Mouse (Mus musculus) heart, adult 18-20 months (tissue): ENCODE results near the gene Ttll8. TPM values are rescaled to one million over a fixed set of nuclear protein-coding genes. Genes with fewer than 3 reads are reported as not detected.
A peak's percentile ranks its signal among the peaks of the same experiment; 100 is the strongest.

Experiments
- DNase-seq, 2 experiments: peaks; one replicate each; pipeline ENCODE4 v3.0.0; 2021 to 2022; ENCODE audit warnings: mixed read lengths in 1 of 2
- total RNA-seq, 2 experiments: library from RNA; stranded (reverse); gene quantifications; 2 replicates each; pipeline ENCODE4 v1.2.3; 2021

Ttll8 gene
- total RNA-seq, 2 experiments from 2014 or later: not detected

DNA sequence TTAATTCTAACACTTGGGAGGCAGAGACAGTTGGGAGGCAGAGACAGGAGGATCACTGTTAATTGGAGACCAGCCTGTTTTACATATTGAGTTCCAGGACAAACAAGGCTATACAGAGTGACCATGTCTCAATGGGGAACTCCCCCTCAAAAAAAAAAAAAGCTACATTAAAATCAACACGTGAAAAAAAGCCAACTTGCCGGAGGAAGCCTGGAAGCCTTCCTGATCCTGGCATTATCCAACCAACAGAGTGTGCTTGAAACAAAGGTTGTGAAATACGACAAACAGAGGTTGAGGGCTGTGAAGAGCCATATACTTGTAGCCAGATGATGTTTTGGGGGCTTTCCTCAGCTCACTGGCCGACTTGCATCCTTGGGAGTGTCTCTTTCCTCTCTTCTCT is 71.4 kb downstream of the Ttll8 start:
- DNase-seq: no peak

GRCm38 (mm10) chr15:88881253-88882044 is 72.8 kb downstream of the Ttll8 start:
- no peak for DNase-seq

DNA sequence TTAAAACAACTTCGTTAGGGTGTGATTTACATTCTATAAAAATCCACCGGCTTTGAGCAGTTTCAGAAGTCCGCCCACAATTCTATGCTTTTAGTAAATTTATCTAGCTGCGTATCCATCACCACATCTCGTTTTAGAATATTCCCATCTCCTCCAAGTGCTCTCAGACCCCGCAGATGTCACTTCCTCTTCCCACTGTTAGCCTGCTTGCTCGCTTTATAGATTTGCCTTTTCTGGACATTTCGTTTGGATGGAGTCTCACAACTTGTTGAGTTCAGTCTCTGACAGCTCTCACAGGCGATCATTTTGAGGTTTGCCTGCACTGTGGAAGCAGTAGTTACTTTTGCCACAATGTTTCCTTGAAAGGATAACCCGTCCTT is 77.2 kb downstream of the Ttll8 start:
- DNase-seq: no peak

GRCm38 (mm10) chr15:88876155-88877020 is 77.8 kb downstream of the Ttll8 start:
- DNase-seq: peak; percentile 84 to 94

GRCm38 (mm10) chr15:88875625-88876081 is 78.6 kb downstream of the Ttll8 start:
- DNase-seq: peak; percentile 81 to 91

- DNase-seq: no peak
Measured at GRCm38 (mm10) chr15:88874477-88874876, 79.7 kb downstream of the Ttll8 start.

GRCm38 (mm10) chr15:88874061-88874460 is 80.2 kb downstream of the Ttll8 start:
- no peak for DNase-seq

GRCm38 (mm10) chr15:88870418-88871185 is 83.6 kb downstream of the Ttll8 start:
- DNase-seq: no peak

DNA sequence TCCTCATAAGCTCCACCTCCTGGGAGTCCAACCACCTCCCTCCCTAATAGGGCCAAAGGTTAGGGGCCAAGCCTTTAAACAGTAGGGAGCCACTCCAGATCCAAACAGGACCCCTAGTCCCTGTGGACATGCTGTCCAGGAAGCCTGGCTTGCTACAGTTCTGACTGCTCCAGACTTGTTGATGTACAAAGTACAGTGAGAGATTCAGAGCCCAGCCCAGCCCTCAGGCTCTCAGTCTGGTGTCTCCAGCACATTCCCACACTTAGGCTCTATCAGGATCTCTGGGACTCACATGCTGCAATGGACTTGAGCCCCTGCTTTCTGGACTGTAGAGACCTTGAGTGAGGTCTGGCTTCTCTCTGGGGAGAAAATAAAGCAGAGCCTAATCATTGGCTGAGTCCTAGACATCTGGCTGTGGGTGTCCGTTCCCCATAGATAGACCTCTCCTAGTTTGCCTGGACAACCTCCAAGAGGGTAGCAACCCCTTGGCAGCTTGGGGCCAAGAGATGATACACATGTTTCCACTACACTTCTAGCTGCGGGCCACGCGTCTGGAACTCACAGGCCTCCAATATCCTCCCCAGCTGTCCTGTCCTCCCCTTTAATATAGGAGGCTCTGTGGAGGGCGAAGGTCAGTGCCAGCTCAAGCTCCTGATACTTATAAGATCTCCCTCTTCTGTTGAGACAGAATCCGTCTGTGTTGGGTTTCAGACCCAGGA is 86.0 kb downstream of the Ttll8 start:
- peak; percentile 84 to 91 for DNase-seq

GRCm38 (mm10) chr15:88867368-88868023 is 86.7 kb downstream of the Ttll8 start:
- DNase-seq: peak; percentile 92 to 93

GRCm38 (mm10) chr15:88866934-88867356 is 87.3 kb downstream of the Ttll8 start:
- DNase-seq: no peak

DNA sequence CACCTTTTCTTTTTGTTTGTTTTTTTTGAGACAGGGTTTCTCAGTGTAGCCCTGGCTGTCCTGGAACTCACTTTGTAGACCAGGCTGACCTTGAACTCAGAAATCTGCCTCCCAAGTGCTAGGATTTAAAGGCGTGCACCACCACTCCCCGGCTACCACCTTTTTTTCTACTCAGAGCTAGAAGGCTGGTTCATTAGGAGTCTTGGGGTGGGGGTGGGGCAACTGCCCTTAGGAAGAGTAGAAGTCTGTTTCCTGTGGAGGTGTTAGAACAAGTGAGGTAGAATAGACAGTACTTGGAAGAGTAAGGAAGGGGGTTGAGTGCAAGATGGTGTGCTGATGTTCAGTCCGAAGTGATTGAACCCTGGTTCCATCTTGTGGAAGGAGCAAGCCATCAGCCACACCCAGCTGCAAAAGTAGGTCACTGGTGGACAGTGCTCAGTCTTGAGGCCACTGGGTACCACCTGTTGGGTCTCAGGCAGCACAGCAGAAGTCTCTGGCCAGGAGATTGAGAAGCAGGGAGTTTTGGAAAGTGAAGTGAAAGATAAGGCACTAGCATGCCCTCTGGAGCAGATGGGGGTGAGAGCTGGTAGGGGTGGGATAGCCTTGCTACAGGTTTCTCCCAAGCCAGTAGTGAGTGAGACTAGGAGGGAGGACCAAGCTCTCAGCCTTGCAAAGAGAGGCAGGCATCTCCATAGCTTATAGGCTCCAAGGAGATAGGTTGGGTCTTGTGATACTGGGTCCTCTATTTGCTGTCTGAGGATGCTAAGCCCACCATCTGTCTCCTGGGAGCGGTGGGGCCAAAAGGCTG is 88.1 kb downstream of the Ttll8 start:
- DNase-seq: peak in 1 of 2 experiments; percentile 31

DNA sequence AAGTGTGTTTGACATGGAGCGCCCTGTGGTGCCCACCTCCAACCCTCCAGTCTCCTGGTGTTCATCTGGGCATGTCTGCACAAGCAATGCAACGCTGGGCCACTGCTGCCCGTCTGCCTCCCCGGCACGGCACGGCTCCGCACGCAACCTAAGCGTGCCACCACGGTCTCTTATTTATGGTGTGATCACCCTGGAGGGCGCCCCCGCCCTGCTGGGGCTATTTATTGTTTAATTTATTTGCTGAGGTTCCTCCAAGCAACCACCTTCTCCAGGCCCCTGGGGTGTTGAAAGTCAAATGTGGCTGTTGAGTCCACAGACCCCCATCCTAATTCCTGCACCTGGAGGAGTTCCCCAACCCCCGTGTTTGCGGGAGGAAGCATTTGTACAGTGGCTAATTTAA is 89.2 kb downstream of the Ttll8 start:
- no peak for DNase-seq

GRCm38 (mm10) chr15:88864270-88865030 is 89.8 kb downstream of the Ttll8 start:
- peak; percentile 54 to 71 for DNase-seq

- DNase-seq: peak; percentile 95 to 98
Measured at GRCm38 (mm10) chr15:88863695-88864231, 90.5 kb downstream of the Ttll8 start.

GRCm38 (mm10) chr15:88862881-88863694 is 91.1 kb downstream of the Ttll8 start:
- DNase-seq: peak; percentile 58 to 76

GRCm38 (mm10) chr15:88861772-88862622 is 92.2 kb downstream of the Ttll8 start, which contains the start of gene Pim3:
TSS of gene Pim3 (plus strand) at chr15:88862186.
- peak; percentile 97 to 99 for DNase-seq
